Mouse (Mus musculus) heart, embryonic 11.5 days (tissue): Measurements from ENCODE around the gene Uts2. TPM values are rescaled to one million over a fixed set of nuclear protein-coding genes. Genes with fewer than 3 reads are reported as not detected.

ENCODE experiments used
- ATAC-seq: fragments of 200-750 bp; cut with Nextera tagmentation; replicated peaks from 2 replicates; pipeline ENCODE4 v1.8.0; 2017; ENCODE audit warnings: moderate library complexity; ENCODE audit not compliant: insufficient number of reproducible peaks, low FRiP score, low TSS enrichment
- H3K27ac ChIP-seq: fragments of 300-500 bp; sonication (generic); 2 replicates; pipeline ENCODE4 v1.5.1; 2014; ENCODE audit warnings: mild to moderate bottlenecking, low read depth, low read length
- H3K27me3 ChIP-seq: fragments of 300-500 bp; sonication (generic); 2 replicates; pipeline ENCODE4 v1.6.1; 2014; ENCODE audit warnings: mild to moderate bottlenecking, low read length, mixed read lengths; ENCODE audit not compliant: control insufficient read depth, insufficient read depth
- H3K36me3 ChIP-seq: fragments of 300-500 bp; sonication (generic); 2 replicates; pipeline ENCODE4 v1.6.1; 2014; ENCODE audit warnings: mild to moderate bottlenecking, low read length, moderate library complexity, mixed read lengths; ENCODE audit not compliant: control insufficient read depth, insufficient read depth
- H3K4me1 ChIP-seq: fragments of 300-500 bp; sonication (generic); 2 replicates; pipeline ENCODE4 v1.6.1; 2014; ENCODE audit warnings: low read length; ENCODE audit not compliant: control insufficient read depth, insufficient read depth
- H3K4me2 ChIP-seq: fragments of 300-500 bp; sonication (generic); 2 replicates; pipeline ENCODE4 v1.6.1; 2014; ENCODE audit warnings: mild to moderate bottlenecking, moderate library complexity
- H3K4me3 ChIP-seq: fragments of 300-500 bp; sonication (generic); 2 replicates; pipeline ENCODE4 v1.5.1; 2014; ENCODE audit warnings: low read depth, low read length
- H3K9ac ChIP-seq: fragments of 300-500 bp; sonication (generic); 2 replicates; pipeline ENCODE4 v1.6.1; 2014; ENCODE audit warnings: mild to moderate bottlenecking, low read depth, low read length, moderate library complexity
- H3K9me3 ChIP-seq: fragments of 300-500 bp; sonication (generic); replicated peaks from 2 replicates; pipeline ENCODE4 v1.6.1; 2016; ENCODE audit warnings: low read length; ENCODE audit not compliant: control insufficient read depth
- WGBS: fragments of 180-500 bp; shearing (Covaris S2); extraction: QIAGEN DNeasy Blood & Tissue Kit; methylation state at CpG from one replicate; pipeline ENCODE4 v1.1.7; 2014; ENCODE audit not compliant: insufficient replicate concordance; 5-methylcytosine and 5-hydroxymethylcytosine counted together
- polyA plus RNA-seq: library from polyadenylated mRNA; unstranded; fragments of >200 nt; fragmentation: Nextera tagmentation; extraction: Ambion mirVana; gene quantifications from 2 replicates; pipeline ENCODE4 v1.2.1, GENCODE M21; 2014

Uts2 gene
- not detected in 2 replicates for polyA plus RNA-seq

- Histone ChIP-seq H3K36me3 (no peaks in the 10 kb centered on the region), H3K9ac (no peak within 1 kb of the TSS), H3K4me2 (no peak within 1 kb of the TSS), H3K9me3 (no peaks in the 10 kb centered on the region), H3K4me3 (no peak within 1 kb of the TSS), H3K27ac (no peak within 1 kb of the TSS), H3K27me3 (no peaks in the 10 kb centered on the region), H3K4me1 (no peaks in the 10 kb centered on the region)
- 84% methylated on average over 7 of the region's 7 CpGs for WGBS
- no peak for ATAC-seq
Observed at GRCm38 (mm10) chr4:150996797-150997196, at the start of gene Uts2. Gene Uts2 (plus strand): TSS chr4:150997097.

GRCm38 (mm10) chr4:150950972-150951371, 45.9 kb upstream of the Uts2 start:
- Histone ChIP-seq H3K4me2 (no peak overlapping the region), H3K27ac (no peak overlapping the region), H3K27me3 (no peaks in the 10 kb centered on the region), H3K4me3 (no peak overlapping the region), H3K9ac (no peak overlapping the region), H3K9me3 (no peaks in the 10 kb centered on the region), H3K36me3 (no peaks in the 10 kb centered on the region), H3K4me1 (no peaks in the 10 kb centered on the region)
- WGBS: 72% methylated on average over 10 of the region's 10 CpGs
- no peak for ATAC-seq

GRCm38 (mm10) chr4:150956369-150957105, 40.4 kb upstream of the Uts2 start:
- H3K4me1 ChIP-seq: no peaks in the 10 kb centered on the region
- no peak overlapping the region for H3K9ac ChIP-seq
- H3K4me3 ChIP-seq: no peak overlapping the region
- H3K36me3 ChIP-seq: no peaks in the 10 kb centered on the region
- H3K9me3 ChIP-seq: no peaks in the 10 kb centered on the region
- 73% methylated on average over 13 of the region's 13 CpGs for WGBS
- no peak for ATAC-seq
- no peaks in the 10 kb centered on the region for H3K27me3 ChIP-seq
- no peak overlapping the region for H3K4me2 ChIP-seq
- no peak overlapping the region for H3K27ac ChIP-seq

- 75% methylated on average over 1 of the region's 1 CpGs for WGBS
- no peaks in the 10 kb centered on the region for H3K9me3 ChIP-seq
Observed at GRCm38 (mm10) chr4:150957106-150957458, 39.8 kb upstream of the Uts2 start.

GRCm38 (mm10) chr4:150958536-150958935, 38.4 kb upstream of the Uts2 start:
- WGBS: 60% methylated on average over 7 of the region's 7 CpGs
- Histone ChIP-seq H3K36me3 (no peaks in the 10 kb centered on the region), H3K4me2 (no peak overlapping the region), H3K4me3 (no peak overlapping the region), H3K27ac (no peak overlapping the region), H3K9ac (no peak overlapping the region), H3K4me1 (no peaks in the 10 kb centered on the region), H3K9me3 (no peaks in the 10 kb centered on the region), H3K27me3 (no peaks in the 10 kb centered on the region)
- no peak for ATAC-seq

More at GRCm38 (mm10) chr4:150957106-150957458, 39.8 kb upstream of the Uts2 start:
- Histone ChIP-seq H3K27ac (no peak overlapping the region), H3K4me3 (no peak overlapping the region), H3K9ac (no peak overlapping the region), H3K27me3 (no peaks in the 10 kb centered on the region), H3K36me3 (no peaks in the 10 kb centered on the region), H3K4me2 (no peak overlapping the region), H3K4me1 (no peaks in the 10 kb centered on the region)
- no peak for ATAC-seq

GRCm38 (mm10) chr4:150962231-150962630, 34.7 kb upstream of the Uts2 start:
- no peaks in the 10 kb centered on the region for H3K36me3 ChIP-seq
- no peak overlapping the region for H3K4me2 ChIP-seq
- H3K9me3 ChIP-seq: no peaks in the 10 kb centered on the region
- no peak overlapping the region for H3K9ac ChIP-seq
- ATAC-seq: no peak
- no peaks in the 10 kb centered on the region for H3K27me3 ChIP-seq
- H3K4me1 ChIP-seq: no peaks in the 10 kb centered on the region
- 66% methylated on average over 6 of the region's 6 CpGs for WGBS
- no peak overlapping the region for H3K27ac ChIP-seq
- no peak overlapping the region for H3K4me3 ChIP-seq

- Histone ChIP-seq H3K4me3 (no peak overlapping the region), H3K27ac (no peak overlapping the region), H3K9ac (no peak overlapping the region), H3K9me3 (no peaks in the 10 kb centered on the region), H3K27me3 (no peaks in the 10 kb centered on the region), H3K36me3 (no peaks in the 10 kb centered on the region), H3K4me1 (no peaks in the 10 kb centered on the region), H3K4me2 (no peak overlapping the region)
- 75% methylated on average over 2 of the region's 2 CpGs for WGBS
- ATAC-seq: no peak
Observed at GRCm38 (mm10) chr4:150963711-150964110, 33.2 kb upstream of the Uts2 start.

- Histone ChIP-seq H3K9ac (no peak overlapping the region), H3K9me3 (no peaks in the 10 kb centered on the region), H3K4me1 (no peaks in the 10 kb centered on the region), H3K4me3 (peak overlapping the region; percentile 26), H3K4me2 (peak overlapping the region; percentile 65), H3K27me3 (no peaks in the 10 kb centered on the region), H3K36me3 (no peaks in the 10 kb centered on the region), H3K27ac (no peak overlapping the region)
- WGBS: 12% methylated on average over 25 of the region's 25 CpGs
- ATAC-seq: 0 out of 2 replicates have a peak, but pooled peaks have one; percentile 26
Observed at GRCm38 (mm10) chr4:150964635-150965554, 32.0 kb upstream of the Uts2 start.
